22 mouse cellular contexts compared by ENCODE assay signal in genomic region chr2:25137832-25138231, GRCm38 (mm10). TPM values are rescaled to one million over a fixed set of nuclear protein-coding genes. Genes with fewer than 3 reads are reported as not detected.
DNase-seq lines count a peak whose midpoint lies in the region; ATAC-seq and TF ChIP-seq lines count a peak whose summit lies in the region.
"Had no signal": no experiment of that assay in that cellular context is flagged by ENCODE, and none has a peak within 500 bp of the region (broad histone marks: within the 10 kb centered on the region; RNA-seq: fewer than 3 reads in every experiment).

No protein-coding gene starts in this region.

- TF ChIP-seq CTCF in heart, postnatal 0 days (IDR thresholded peaks at IDR 0.05; ENCODE audit: low read depth) = no peak

- 31% methylated on average over 6 of the region's 6 CpGs for WGBS in heart, postnatal 0 days
- WGBS in heart, embryonic 10.5 days = 48% methylated on average over 6 of the region's 6 CpGs
- WGBS in liver, embryonic 15.5 days (ENCODE audit: insufficient replicate concordance) = 10% methylated on average over 6 of the region's 6 CpGs
- WGBS in midbrain, embryonic 15.5 days = 85% methylated on average over 6 of the region's 6 CpGs

- H3K27me3 ChIP-seq in heart, postnatal 0 days (ENCODE audit: control insufficient read depth, insufficient read depth, low read length) = no peaks in the 10 kb centered on the region
- H3K27me3 ChIP-seq in heart, embryonic 10.5 days (ENCODE audit: insufficient read depth, poor library complexity, severe bottlenecking) = no peaks in the 10 kb centered on the region
- no peaks in the 10 kb centered on the region for H3K27me3 ChIP-seq in liver, embryonic 15.5 days
- no peaks in the 10 kb centered on the region for H3K27me3 ChIP-seq in midbrain, embryonic 15.5 days (replicated peaks)
- H3K27me3 ChIP-seq: hindbrain, embryonic 15.5 days had no signal

- no peaks in the 10 kb centered on the region for H3K4me1 ChIP-seq in heart, postnatal 0 days (ENCODE audit: control insufficient read depth, insufficient read depth)
- H3K4me1 ChIP-seq in heart, embryonic 10.5 days = no peaks in the 10 kb centered on the region
- H3K4me1 ChIP-seq in liver, embryonic 15.5 days (replicated peaks) = peaks cover 46% of the 10 kb centered on the region
- H3K4me1 ChIP-seq in midbrain, embryonic 15.5 days = no peaks in the 10 kb centered on the region
- H3K4me1 ChIP-seq: hindbrain, embryonic 15.5 days; midbrain, embryonic 10.5 days had no signal

- H3K4me2 ChIP-seq in heart, postnatal 0 days (ENCODE audit: low read depth, low read length) = no peak overlapping the region
- peak overlapping the region; percentile 35 for H3K4me2 ChIP-seq in liver, embryonic 15.5 days
- no peak overlapping the region for H3K4me2 ChIP-seq in midbrain, embryonic 15.5 days
- H3K4me2 ChIP-seq: hindbrain, embryonic 15.5 days had no signal

- no peaks in the 10 kb centered on the region for H3K36me3 ChIP-seq in heart, postnatal 0 days (replicated peaks; ENCODE audit: control insufficient read depth, insufficient read depth, low read length)
- no peaks in the 10 kb centered on the region for H3K36me3 ChIP-seq in heart, embryonic 10.5 days
- no peaks in the 10 kb centered on the region for H3K36me3 ChIP-seq in liver, embryonic 15.5 days (replicated peaks)
- no peaks in the 10 kb centered on the region for H3K36me3 ChIP-seq in midbrain, embryonic 15.5 days (replicated peaks)
- H3K36me3 ChIP-seq: hindbrain, embryonic 15.5 days; midbrain, embryonic 10.5 days had no signal

- H3K4me3 ChIP-seq in heart, postnatal 0 days (ENCODE audit: low read depth, low read length) = no peak overlapping the region
- no peak overlapping the region for H3K4me3 ChIP-seq in heart, embryonic 10.5 days
- H3K4me3 ChIP-seq in liver, embryonic 15.5 days (replicated peaks) = no peak overlapping the region
- no peak overlapping the region for H3K4me3 ChIP-seq in midbrain, embryonic 15.5 days
- H3K4me3 ChIP-seq: heart, adult 2 months; hindbrain, embryonic 15.5 days; midbrain, embryonic 10.5 days had no signal

- no peaks in the 10 kb centered on the region for H3K9me3 ChIP-seq in heart, postnatal 0 days (replicated peaks; ENCODE audit: control insufficient read depth, low read length)
- H3K9me3 ChIP-seq in heart, embryonic 10.5 days = no peaks in the 10 kb centered on the region
- H3K9me3 ChIP-seq in liver, embryonic 15.5 days (replicated peaks) = no peaks in the 10 kb centered on the region
- H3K9me3 ChIP-seq in midbrain, embryonic 15.5 days = no peaks in the 10 kb centered on the region
- H3K9me3 ChIP-seq: hindbrain, embryonic 15.5 days had no signal

- no peak for ATAC-seq in heart, postnatal 0 days (ENCODE audit: insufficient read depth, low read depth)
- ATAC-seq in erythroblast, adult 5-6 weeks (replicated peaks; ENCODE audit: low FRiP score, poor library complexity, severe bottlenecking) = peak; percentile 94
- ATAC-seq in liver, embryonic 15.5 days (ENCODE audit: insufficient read depth) = peak; percentile 97
- no peak for ATAC-seq in midbrain, embryonic 15.5 days (replicated peaks)
- ATAC-seq: intestine, embryonic 16.5 days had no signal

- peak; percentile 22 for DNase-seq in heart, postnatal 0 days (ENCODE audit: low spot score)
- DNase-seq in heart, embryonic 10.5 days (ENCODE audit: low spot score) = no peak
- peak; percentile 31 for DNase-seq in MEL-GATA-1-ER (ENCODE audit: extremely low read depth, low read depth)
- DNase-seq in adrenal gland, postnatal 4 days (ENCODE audit: low spot score in 2 of 2) = no peak
- no peak for DNase-seq in adrenal gland, adult (ENCODE audit: inconsistent age in 2 of 2, low spot score in 1 of 2)
- DNase-seq: adrenal gland, adult 2 months; cerebellum, adult 11 months; cerebellum, postnatal 10 days; heart, adult 2 months; heart, postnatal 36 days; thymus, postnatal 25 days had no signal

- H3K27ac ChIP-seq in heart, postnatal 0 days (ENCODE audit: low read depth) = no peak overlapping the region
- no peak overlapping the region for H3K27ac ChIP-seq in heart, embryonic 10.5 days
- H3K27ac ChIP-seq in liver, embryonic 15.5 days (replicated peaks) = peak overlapping the region; percentile 78
- no peak overlapping the region for H3K27ac ChIP-seq in midbrain, embryonic 15.5 days
- H3K27ac ChIP-seq: heart, adult 2 months; hindbrain, embryonic 15.5 days; midbrain, embryonic 10.5 days had no signal

- H3K9ac ChIP-seq in heart, postnatal 0 days (replicated peaks; ENCODE audit: low read depth, low read length) = no peak overlapping the region
- no peak overlapping the region for H3K9ac ChIP-seq in liver, embryonic 15.5 days
- no peak overlapping the region for H3K9ac ChIP-seq in midbrain, embryonic 15.5 days
- H3K9ac ChIP-seq: hindbrain, embryonic 15.5 days had no signal

- no peak for TF ChIP-seq EP300 in heart, postnatal 0 days (IDR thresholded peaks at IDR 0.05; ENCODE audit: low read depth)

RNA-seq across cellular contexts. Expression of gene Nrarp, which starts 42.7 kb away (rescaled TPM):
- 34.1 and 38.1 TPM in 2 replicates for total RNA-seq in heart, postnatal 0 days (2014; rRNA removed; ENCODE audit: low replicate concordance)
- polyA plus RNA-seq in heart, postnatal 0 days (2015; fragmentation: Nextera tagmentation; extraction: Ambion mirVana) = 8.8 and 9.6 TPM in 2 replicates
- polyA plus RNA-seq in heart, embryonic 10.5 days (2016; fragmentation: Nextera tagmentation; extraction: Ambion mirVana) = 5.7 and 5.9 TPM in 2 replicates
- not detected in 2 replicates for total RNA-seq in erythroblast, adult 5-6 weeks (2015; ENCODE audit: low replicate concordance)
- 0.51 TPM in 1 of 2 replicates, not detected in the other for total RNA-seq in erythroblast, adult 5-6 weeks (2017; ENCODE audit: low replicate concordance)
- polyA plus RNA-seq in liver, embryonic 15.5 days (2015; fragmentation: Nextera tagmentation; extraction: Ambion mirVana) = 2.1 and 2.4 TPM in 2 replicates
- polyA plus RNA-seq in midbrain, embryonic 15.5 days (2015; fragmentation: Nextera tagmentation; extraction: Ambion mirVana) = 15.3 and 18.1 TPM in 2 replicates
- total RNA-seq in adrenal gland, postnatal 4 days (2021) = 10 to 100 TPM; 10.2 to 18.4 TPM

RNA-seq across cellular contexts. Expression of gene Noxa1, which starts 42.9 kb away (rescaled TPM):
- total RNA-seq in heart, postnatal 0 days (2014; rRNA removed; ENCODE audit: low replicate concordance) = not detected in 2 replicates
- polyA plus RNA-seq in heart, postnatal 0 days (2015; fragmentation: Nextera tagmentation; extraction: Ambion mirVana) = not detected in 2 replicates
- 0.14 TPM in 1 of 2 replicates, not detected in the other for polyA plus RNA-seq in heart, embryonic 10.5 days (2016; fragmentation: Nextera tagmentation; extraction: Ambion mirVana)
- total RNA-seq in erythroblast, adult 5-6 weeks (2015; ENCODE audit: low replicate concordance) = not detected in 2 replicates
- not detected in 2 replicates for total RNA-seq in erythroblast, adult 5-6 weeks (2017; ENCODE audit: low replicate concordance)
- 0.94 and 0.98 TPM in 2 replicates for polyA plus RNA-seq in liver, embryonic 15.5 days (2015; fragmentation: Nextera tagmentation; extraction: Ambion mirVana)
- polyA plus RNA-seq in midbrain, embryonic 15.5 days (2015; fragmentation: Nextera tagmentation; extraction: Ambion mirVana) = not detected in 2 replicates
- total RNA-seq in adrenal gland, postnatal 4 days (2021) = under 1 TPM in 1 of 2 experiments, not detected in 1; 0.59 TPM
- total RNA-seq: adrenal gland, adult 2 months; gastrocnemius, adult 8-10 months; heart, adult 2 months; heart, postnatal 36 days; layer of hippocampus, postnatal 14 days; left cerebral cortex, postnatal 10 days had no signal
- polyA plus RNA-seq: adrenal gland, adult 2 months; heart, adult 2 months; hindbrain, embryonic 15.5 days; midbrain, embryonic 10.5 days had no signal

RNA-seq across cellular contexts. Expression of gene Entpd8, which starts 57.7 kb away (rescaled TPM):
- not detected in 2 replicates for total RNA-seq in heart, postnatal 0 days (2014; rRNA removed; ENCODE audit: low replicate concordance)
- polyA plus RNA-seq in heart, postnatal 0 days (2015; fragmentation: Nextera tagmentation; extraction: Ambion mirVana) = not detected in 2 replicates
- 0.13 TPM in 1 of 2 replicates, not detected in the other for polyA plus RNA-seq in heart, embryonic 10.5 days (2016; fragmentation: Nextera tagmentation; extraction: Ambion mirVana)
- total RNA-seq in erythroblast, adult 5-6 weeks (2015; ENCODE audit: low replicate concordance) = not detected in 2 replicates
- total RNA-seq in erythroblast, adult 5-6 weeks (2017; ENCODE audit: low replicate concordance) = not detected in 2 replicates
- 5.3 and 6.8 TPM in 2 replicates for polyA plus RNA-seq in liver, embryonic 15.5 days (2015; fragmentation: Nextera tagmentation; extraction: Ambion mirVana)
- not detected in 2 replicates for polyA plus RNA-seq in midbrain, embryonic 15.5 days (2015; fragmentation: Nextera tagmentation; extraction: Ambion mirVana)
- 1 to 10 TPM; 2.0 to 5.4 TPM for total RNA-seq in adrenal gland, postnatal 4 days (2021)
- total RNA-seq: CH12.LX; gastrocnemius, adult 8-10 months; heart, adult 2 months; heart, postnatal 36 days; layer of hippocampus, postnatal 14 days; left cerebral cortex, postnatal 10 days had no signal
- polyA plus RNA-seq: forebrain, embryonic 11.5 days; heart, adult 2 months; midbrain, embryonic 10.5 days had no signal

RNA-seq across cellular contexts. Expression of gene Tor4a, which starts 58.9 kb away (rescaled TPM):
- total RNA-seq in heart, postnatal 0 days (2014; rRNA removed; ENCODE audit: low replicate concordance) = 4.9 and 8.6 TPM in 2 replicates
- polyA plus RNA-seq in heart, postnatal 0 days (2015; fragmentation: Nextera tagmentation; extraction: Ambion mirVana) = 4.4 and 5.2 TPM in 2 replicates
- 7.7 and 8.4 TPM in 2 replicates for polyA plus RNA-seq in heart, embryonic 10.5 days (2016; fragmentation: Nextera tagmentation; extraction: Ambion mirVana)
- total RNA-seq in erythroblast, adult 5-6 weeks (2015; ENCODE audit: low replicate concordance) = 3.1 and 5.0 TPM in 2 replicates
- total RNA-seq in erythroblast, adult 5-6 weeks (2017; ENCODE audit: low replicate concordance) = 6.7 and 7.4 TPM in 2 replicates
- 6.2 and 6.8 TPM in 2 replicates for polyA plus RNA-seq in liver, embryonic 15.5 days (2015; fragmentation: Nextera tagmentation; extraction: Ambion mirVana)
- polyA plus RNA-seq in midbrain, embryonic 15.5 days (2015; fragmentation: Nextera tagmentation; extraction: Ambion mirVana) = 1.9 and 2.0 TPM in 2 replicates
- 10 to 100 TPM; 23.1 to 24.3 TPM for total RNA-seq in adrenal gland, postnatal 4 days (2021)

Comparison
In these comparisons a context has a peak if more than half of its experiments do, and no peak if none do; other contexts are left out.
1. DNase-seq: peak in heart, postnatal 0 days (single experiment) and MEL-GATA-1-ER (single experiment); none in heart, embryonic 10.5 days (single experiment), adrenal gland, postnatal 4 days (0 of 2) and adrenal gland, adult (0 of 2).
2. ATAC-seq: peak in erythroblast, adult 5-6 weeks (single experiment) and liver, embryonic 15.5 days (single experiment); none in heart, postnatal 0 days (single experiment) and midbrain, embryonic 15.5 days (single experiment).